Mouse (Mus musculus): ENCODE data around the gene Hist4h4. TPM values are rescaled to one million over a fixed set of nuclear protein-coding genes. Genes with fewer than 3 reads are reported as not detected.

Gene Hist4h4
- total and polyA plus RNA-seq, 2 experiments from 2014 or later = 0.32 to 58.4 TPM

DNA sequence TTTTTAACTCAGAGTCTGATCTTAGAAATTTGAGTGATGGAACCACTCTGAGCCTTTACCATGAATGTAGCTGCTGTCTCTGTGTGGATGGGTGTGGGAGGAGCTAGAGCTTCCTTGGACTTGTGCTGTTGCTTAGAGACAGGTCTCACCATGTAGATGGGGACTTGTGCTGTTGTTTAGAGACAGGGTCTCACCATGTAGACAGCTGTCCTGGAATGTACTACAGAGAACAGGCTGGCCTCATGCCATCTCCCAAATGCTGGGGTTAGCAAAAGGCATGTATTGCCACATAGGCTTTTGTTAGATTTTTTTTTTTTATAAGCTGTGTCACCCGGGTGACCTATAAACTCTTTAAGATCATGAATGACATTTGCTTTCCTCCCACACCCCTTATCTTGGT, 40.3 kb downstream of the Hist4h4 start:
- Histone ChIP-seq H3K4me2 (ENCODE audit: low read depth, low read length, poor library complexity, severe bottlenecking) (no peak overlapping the region), H3K4me1 (ENCODE audit: insufficient read depth, low read length) (no peaks in the 10 kb centered on the region), H3K36me3 (ENCODE audit: insufficient read depth, low read length) (no peaks in the 10 kb centered on the region), H3K9me3 (ENCODE audit: low read length) (no peaks in the 10 kb centered on the region), H3K9ac (replicated peaks; ENCODE audit: low read length, poor library complexity, severe bottlenecking) (no peak overlapping the region), H3K4me3 (ENCODE audit: low read depth, low read length) (no peak overlapping the region), H3K27ac (ENCODE audit: low read depth, low read length) (no peak overlapping the region), H3K27me3 (ENCODE audit: insufficient read depth, low read length) (no peaks in the 10 kb centered on the region)
- DNase-seq (ENCODE audit: low spot score) = peak; percentile 19
- no peak for ATAC-seq (ENCODE audit: low FRiP score)
- WGBS = 73% methylated on average over 1 of the region's 1 CpGs
- no peak for TF ChIP-seq CTCF (IDR thresholded peaks at IDR 0.05)

Small RNA genes within 50 kb of the gene (microRNA-seq; reads per million reads assigned to microRNA genes)
- not detected for gene Gm44364 (ENCODE audit: borderline number of aligned reads)

Other genes with a start within 250 kb of the Hist4h4 start
- 0.47 TPM in 1 of 2 replicates, not detected in the other for gene Plbd1, start 142.5 kb downstream of the Hist4h4 start, total RNA-seq (2014; rRNA removed)
- gene Plbd1, start 142.5 kb downstream of the Hist4h4 start, polyA plus RNA-seq (2015; fragmentation: Nextera tagmentation; extraction: Ambion mirVana) = 0.22 and 0.27 TPM in 2 replicates
- gene Gucy2c, start 22.6 kb downstream of the Hist4h4 start, total RNA-seq (2014; rRNA removed) = 0.55 and 1.4 TPM in 2 replicates
- 0.87 and 1.1 TPM in 2 replicates for gene Gucy2c, start 22.6 kb downstream of the Hist4h4 start, polyA plus RNA-seq (2015; fragmentation: Nextera tagmentation; extraction: Ambion mirVana)
- 19.0 and 25.9 TPM in 2 replicates for gene H2afj, start 3.8 kb upstream of the Hist4h4 start, total RNA-seq (2014; rRNA removed)
- 98.8 and 114 TPM in 2 replicates for gene H2afj, start 3.8 kb upstream of the Hist4h4 start, polyA plus RNA-seq (2015; fragmentation: Nextera tagmentation; extraction: Ambion mirVana)
- 0.33 and 1.7 TPM in 2 replicates for gene BC049715, start 23.2 kb upstream of the Hist4h4 start, total RNA-seq (2014; rRNA removed)
- 2.0 and 2.3 TPM in 2 replicates for gene BC049715, start 23.2 kb upstream of the Hist4h4 start, polyA plus RNA-seq (2015; fragmentation: Nextera tagmentation; extraction: Ambion mirVana)
- 43.6 and 44.8 TPM in 2 replicates for gene Wbp11, start 23.8 kb upstream of the Hist4h4 start, total RNA-seq (2014; rRNA removed)
- gene Wbp11, start 23.8 kb upstream of the Hist4h4 start, polyA plus RNA-seq (2015; fragmentation: Nextera tagmentation; extraction: Ambion mirVana) = 73.6 and 86.1 TPM in 2 replicates
- gene Smco3, start 31.0 kb upstream of the Hist4h4 start, total RNA-seq (2014; rRNA removed) = 1.7 and 3.6 TPM in 2 replicates
- 0.83 and 1.2 TPM in 2 replicates for gene Smco3, start 31.0 kb upstream of the Hist4h4 start, polyA plus RNA-seq (2015; fragmentation: Nextera tagmentation; extraction: Ambion mirVana)
- gene Art4, start 53.3 kb upstream of the Hist4h4 start, total RNA-seq (2014; rRNA removed) = 0.11 and 0.33 TPM in 2 replicates
- gene Art4, start 53.3 kb upstream of the Hist4h4 start, polyA plus RNA-seq (2015; fragmentation: Nextera tagmentation; extraction: Ambion mirVana) = 0.12 and 0.20 TPM in 2 replicates
- gene Mgp, start 71.4 kb upstream of the Hist4h4 start, total RNA-seq (2014; rRNA removed) = 25.6 and 31.4 TPM in 2 replicates
- 72.6 and 74.6 TPM in 2 replicates for gene Mgp, start 71.4 kb upstream of the Hist4h4 start, polyA plus RNA-seq (2015; fragmentation: Nextera tagmentation; extraction: Ambion mirVana)
- gene Erp27, start 117.8 kb upstream of the Hist4h4 start, total RNA-seq (2014; rRNA removed) = not detected in 2 replicates
- gene Erp27, start 117.8 kb upstream of the Hist4h4 start, polyA plus RNA-seq (2015; fragmentation: Nextera tagmentation; extraction: Ambion mirVana) = not detected in 2 replicates
- 0.05 and 0.19 TPM in 2 replicates for gene Pde6h, start 119.4 kb upstream of the Hist4h4 start, total RNA-seq (2014; rRNA removed)
- 0.37 and 0.84 TPM in 2 replicates for gene Pde6h, start 119.4 kb upstream of the Hist4h4 start, polyA plus RNA-seq (2015; fragmentation: Nextera tagmentation; extraction: Ambion mirVana)
- gene Arhgdib, start 137.5 kb upstream of the Hist4h4 start, total RNA-seq (2014; rRNA removed) = 8.3 and 9.0 TPM in 2 replicates
- 16.1 and 19.0 TPM in 2 replicates for gene Arhgdib, start 137.5 kb upstream of the Hist4h4 start, polyA plus RNA-seq (2015; fragmentation: Nextera tagmentation; extraction: Ambion mirVana)